Mouse (Mus musculus) granulocyte monocyte progenitor cell, adult 5-6 weeks (primary cell): ENCODE data around the gene Hpcal4. TPM values are rescaled to one million over a fixed set of nuclear protein-coding genes. Genes with fewer than 3 reads are reported as not detected.

ENCODE experiments used
- ATAC-seq: replicated peaks from 2 replicates; pipeline ENCODE4 v1.8.0; 2016; ENCODE audit warnings: mild to moderate bottlenecking, moderate TSS enrichment, inconsistent platforms; ENCODE audit not compliant: poor library complexity, severe bottlenecking
- total RNA-seq, 2 experiments: library from RNA; stranded (forward) in 1 of 2; stranded (reverse) in 1 of 2; fragments of 200-712, 200-1000 nt in 1 of 2; fragments of >200 nt in 1 of 2; fragmentation: Nextera tagmentation in 1 of 2; gene quantifications; 2 replicates each; pipeline ENCODE4 v1.2.3; 2014 to 2017

Gene Hpcal4
- total RNA-seq, 2 experiments from 2014 or later: not detected

GRCm38 (mm10) chr4:123236431-123237031 is 53.5 kb downstream of the Hpcal4 start:
- ATAC-seq: 0 out of 2 replicates have a peak, but pooled peaks have one; percentile 20

- no peak for ATAC-seq
These were observed 54.6 kb downstream of the Hpcal4 start for GRCm38 (mm10) chr4:123237386-123238266.

- ATAC-seq: no peak
These were observed 56.6 kb downstream of the Hpcal4 start for GRCm38 (mm10) chr4:123239361-123240203.

Other genes with a start within 250 kb of the Hpcal4 start
- gene Mfsd2a, start 222.0 kb upstream of the Hpcal4 start, total RNA-seq (2014; fragmentation: Nextera tagmentation): not detected in 2 replicates
- 1.5 TPM in 1 of 2 replicates, not detected in the other for gene Mfsd2a, start 222.0 kb upstream of the Hpcal4 start, total RNA-seq (2017)
- gene Mycl, start 187.6 kb upstream of the Hpcal4 start, total RNA-seq (2014; fragmentation: Nextera tagmentation): 1.5 and 4.4 TPM in 2 replicates
- gene Mycl, start 187.6 kb upstream of the Hpcal4 start, total RNA-seq (2017): 0.21 and 0.78 TPM in 2 replicates
- gene Trit1, start 166.6 kb upstream of the Hpcal4 start, total RNA-seq (2014; fragmentation: Nextera tagmentation): 10.8 and 21.5 TPM in 2 replicates
- 20.4 and 20.7 TPM in 2 replicates for gene Trit1, start 166.6 kb upstream of the Hpcal4 start, total RNA-seq (2017)
- not detected in 2 replicates for gene Bmp8b, start 78.1 kb upstream of the Hpcal4 start, total RNA-seq (2014; fragmentation: Nextera tagmentation)
- 0.09 TPM in 1 of 2 replicates, not detected in the other for gene Bmp8b, start 78.1 kb upstream of the Hpcal4 start, total RNA-seq (2017)
- 1.7 TPM in 1 of 2 replicates, not detected in the other for gene Oxct2b, start 67.0 kb upstream of the Hpcal4 start, total RNA-seq (2014; fragmentation: Nextera tagmentation)
- gene Oxct2b, start 67.0 kb upstream of the Hpcal4 start, total RNA-seq (2017): not detected in 2 replicates
- 56.2 and 64.7 TPM in 2 replicates for gene Ppie, start 43.3 kb upstream of the Hpcal4 start, total RNA-seq (2014; fragmentation: Nextera tagmentation)
- 70.2 and 75.5 TPM in 2 replicates for gene Ppie, start 43.3 kb upstream of the Hpcal4 start, total RNA-seq (2017)
- gene Nt5c1a, start 18.3 kb downstream of the Hpcal4 start, total RNA-seq (2014; fragmentation: Nextera tagmentation): not detected in 2 replicates
- gene Nt5c1a, start 18.3 kb downstream of the Hpcal4 start, total RNA-seq (2017): not detected in 2 replicates
- gene Heyl, start 50.3 kb downstream of the Hpcal4 start, total RNA-seq (2014; fragmentation: Nextera tagmentation): not detected in 2 replicates
- not detected in 2 replicates for gene Heyl, start 50.3 kb downstream of the Hpcal4 start, total RNA-seq (2017)
- gene Pabpc4, start 79.1 kb downstream of the Hpcal4 start, total RNA-seq (2014; fragmentation: Nextera tagmentation): 93.4 and 113 TPM in 2 replicates
- gene Pabpc4, start 79.1 kb downstream of the Hpcal4 start, total RNA-seq (2017): 110 and 112 TPM in 2 replicates
- not detected in 2 replicates for gene Oxct2a, start 140.4 kb downstream of the Hpcal4 start, total RNA-seq (2014; fragmentation: Nextera tagmentation)
- not detected in 2 replicates for gene Oxct2a, start 140.4 kb downstream of the Hpcal4 start, total RNA-seq (2017)
- not detected in 2 replicates for gene Bmp8a, start 160.0 kb downstream of the Hpcal4 start, total RNA-seq (2014; fragmentation: Nextera tagmentation)
- gene Bmp8a, start 160.0 kb downstream of the Hpcal4 start, total RNA-seq (2017): 0.30 TPM in 1 of 2 replicates, not detected in the other